Mouse (Mus musculus) liver, postnatal 0 days (tissue): Measurements from ENCODE around the gene Cnpy2. TPM values are rescaled to one million over a fixed set of nuclear protein-coding genes. Genes with fewer than 3 reads are reported as not detected.
"Not testable (repeated sequence)": the region's sequence is repeated elsewhere in the genome, so short reads cannot be mapped to it uniquely, and the experiment has no call there.

Experiments
- ATAC-seq: fragments of 200-750 bp; cut with Nextera tagmentation; 2 replicates; pipeline ENCODE4 v1.8.0; 2017; ENCODE audit warnings: mild to moderate bottlenecking, moderate library complexity
- DNase-seq: peaks from one replicate; pipeline ENCODE4 v3.0.0-alpha.2; 2016
- H3K27ac ChIP-seq: fragments of 300-500 bp; sonication (generic); 2 replicates; pipeline ENCODE4 v1.5.1; 2014; ENCODE audit warnings: antibody characterized with exemption, moderate library complexity, mild to moderate bottlenecking, low read depth
- H3K27me3 ChIP-seq: fragments of 300-500 bp; sonication (generic); 2 replicates; pipeline ENCODE4 v1.6.1; 2014; ENCODE audit warnings: low read length, control low read depth, mixed read lengths; ENCODE audit not compliant: insufficient read depth
- H3K36me3 ChIP-seq: fragments of 300-500 bp; sonication (generic); replicated peaks from 2 replicates; pipeline ENCODE4 v1.6.1; 2014; ENCODE audit warnings: mild to moderate bottlenecking, control low read depth, low read length, moderate library complexity, mixed read lengths; ENCODE audit not compliant: insufficient read depth
- H3K4me1 ChIP-seq: fragments of 300-500 bp; sonication (generic); 2 replicates; pipeline ENCODE4 v1.6.1; 2014; ENCODE audit warnings: antibody characterized with exemption, mild to moderate bottlenecking, control low read depth; ENCODE audit not compliant: insufficient read depth
- H3K4me2 ChIP-seq: fragments of 300-500 bp; sonication (generic); 2 replicates; pipeline ENCODE4 v1.6.1; 2014; ENCODE audit warnings: low read depth, mild to moderate bottlenecking, low read length, moderate library complexity, mixed read lengths
- H3K4me3 ChIP-seq: fragments of 300-500 bp; sonication (generic); 2 replicates; pipeline ENCODE4 v1.5.1; 2014; ENCODE audit warnings: low read depth, low read length
- H3K9ac ChIP-seq: fragments of 300-500 bp; sonication (generic); replicated peaks from 2 replicates; pipeline ENCODE4 v1.6.1; 2014; ENCODE audit warnings: mild to moderate bottlenecking, moderate library complexity
- H3K9me3 ChIP-seq: fragments of 300-500 bp; sonication (generic); 2 replicates; pipeline ENCODE4 v1.6.1; 2016; ENCODE audit warnings: mild to moderate bottlenecking, control low read depth, low read length, mixed read lengths
- CTCF ChIP-seq: sonication (generic); IDR thresholded peaks from 2 replicates; pipeline ENCODE4 v1.5.1; 2016; ENCODE audit warnings: antibody characterized with exemption, low read depth
- EP300 ChIP-seq: IDR thresholded peaks from 2 replicates; pipeline ENCODE4 v1.6.1; 2016; ENCODE audit warnings: antibody characterized with exemption, low read depth, mild to moderate bottlenecking
- WGBS: fragments of 180-500 bp; shearing (Covaris S2); extraction: QIAGEN DNeasy Blood & Tissue Kit; methylation state at CpG from one replicate; pipeline ENCODE4 v1.1.7; 2014; ENCODE audit not compliant: insufficient replicate concordance; 5-methylcytosine and 5-hydroxymethylcytosine counted together
- polyA plus RNA-seq: library from polyadenylated mRNA; unstranded; fragments of >200 nt; fragmentation: Nextera tagmentation; extraction: Ambion mirVana; gene quantifications from 2 replicates; pipeline ENCODE4 v1.2.1, GENCODE M21; 2015

The Cnpy2 gene
- 110 and 121 TPM in 2 replicates for polyA plus RNA-seq

GRCm38 (mm10) chr10:128322141-128323108, at the start of gene Cnpy2:
Gene Cnpy2, plus strand, starts transcription at chr10:128322459.
- TF ChIP-seq CTCF = no peak
- TF ChIP-seq EP300 = 0 out of 2 replicates have a peak, but pooled peaks have one; percentile 41
- Histone ChIP-seq H3K27me3 (no peaks in the 10 kb centered on the region), H3K36me3 (peaks cover 49% of the 10 kb centered on the region), H3K9me3 (no peaks in the 10 kb centered on the region), H3K9ac (peak within 1 kb of the TSS; percentile 82), H3K4me1 (peaks cover 14% of the 10 kb centered on the region), H3K4me2 (peak within 1 kb of the TSS; percentile 70), H3K4me3 (peak within 1 kb of the TSS; percentile 62), H3K27ac (peak within 1 kb of the TSS; percentile 86)
- DNase-seq = peak; percentile 85
- 1% methylated on average over 40 of the region's 40 CpGs for WGBS
- peak; percentile 81 for ATAC-seq

GRCm38 (mm10) chr10:128272819-128273439, 49.3 kb upstream of the Cnpy2 start:
- WGBS = 95% methylated on average over 4 of the region's 7 CpGs
- not testable (repeated sequence) for DNase-seq, H3K4me3 ChIP-seq, H3K4me2 ChIP-seq, ATAC-seq, H3K27me3 ChIP-seq, H3K9me3 ChIP-seq, H3K27ac ChIP-seq, H3K9ac ChIP-seq
- H3K4me1 ChIP-seq = peaks cover 16% of the 10 kb centered on the region
- peaks cover 16% of the 10 kb centered on the region for H3K36me3 ChIP-seq

- not testable (repeated sequence) for H3K4me3 ChIP-seq, H3K9me3 ChIP-seq, H3K27ac ChIP-seq, H3K4me2 ChIP-seq, ATAC-seq, DNase-seq, H3K9ac ChIP-seq, H3K27me3 ChIP-seq
- peaks cover 10% of the 10 kb centered on the region for H3K4me1 ChIP-seq
- WGBS = 93% methylated on average over 1 of the region's 1 CpGs
- H3K36me3 ChIP-seq = peaks cover 39% of the 10 kb centered on the region
Observed at GRCm38 (mm10) chr10:128275374-128275773, 46.9 kb upstream of the Cnpy2 start.

GRCm38 (mm10) chr10:128278158-128278557, 44.1 kb upstream of the Cnpy2 start:
- H3K27me3 ChIP-seq = no peaks in the 10 kb centered on the region
- H3K4me1 ChIP-seq = no peaks in the 10 kb centered on the region
- TF ChIP-seq CTCF = no peak
- no peak for TF ChIP-seq EP300
- no peak overlapping the region for H3K4me2 ChIP-seq
- no peak overlapping the region for H3K27ac ChIP-seq
- ATAC-seq (no peak), DNase-seq (no peak)
- H3K36me3 ChIP-seq = peaks cover 64% of the 10 kb centered on the region
- WGBS = 73% methylated on average over 6 of the region's 6 CpGs
- no peaks in the 10 kb centered on the region for H3K9me3 ChIP-seq
- no peak overlapping the region for H3K9ac ChIP-seq
- H3K4me3 ChIP-seq = no peak overlapping the region

- Histone ChIP-seq H3K9me3 (no peaks in the 10 kb centered on the region), H3K4me1 (no peaks in the 10 kb centered on the region), H3K36me3 (peaks cover 91% of the 10 kb centered on the region), H3K9ac (no peak overlapping the region), H3K27ac (no peak overlapping the region), H3K4me2 (no peak overlapping the region), H3K4me3 (no peak overlapping the region), H3K27me3 (no peaks in the 10 kb centered on the region)
- no peak for TF ChIP-seq CTCF
- ATAC-seq (no peak), DNase-seq (no peak)
- WGBS = 84% methylated on average over 6 of the region's 6 CpGs
Observed at GRCm38 (mm10) chr10:128280943-128281342, 41.3 kb upstream of the Cnpy2 start.

- Histone ChIP-seq H3K4me1 (no peaks in the 10 kb centered on the region), H3K36me3 (peaks cover 93% of the 10 kb centered on the region), H3K9ac (no peak overlapping the region), H3K4me3 (no peak overlapping the region), H3K27ac (no peak overlapping the region), H3K9me3 (no peaks in the 10 kb centered on the region), H3K27me3 (no peaks in the 10 kb centered on the region), H3K4me2 (no peak overlapping the region)
- ATAC-seq = no peak
- 93% methylated on average over 14 of the region's 14 CpGs for WGBS
- DNase-seq = no peak
- no peak for TF ChIP-seq CTCF
- TF ChIP-seq EP300 = no peak
Observed at GRCm38 (mm10) chr10:128281682-128282081, 40.6 kb upstream of the Cnpy2 start.
